Mouse (Mus musculus) neutrophil, adult 5-6 weeks (primary cell): ENCODE measurements around the gene Luzp1. TPM values are rescaled to one million over a fixed set of nuclear protein-coding genes. Genes with fewer than 3 reads are reported as not detected.
A peak's percentile ranks its signal among the peaks of the same experiment; 100 is the strongest.

Experiments
- ATAC-seq: fragments of 151-379, 151-347 bp; 2 replicates; pipeline ENCODE4 v1.8.0; 2017; ENCODE audit warnings: mild to moderate bottlenecking, moderate TSS enrichment; ENCODE audit not compliant: insufficient number of reproducible peaks, poor library complexity, low FRiP score, severe bottlenecking; ENCODE audit errors: extremely low read depth
- total RNA-seq: library from RNA; stranded (forward); fragments of 200-1000 nt; gene quantifications from 2 replicates; pipeline ENCODE4 v1.2.3, GENCODE M21; 2017

The Luzp1 gene
- 0.74 and 0.93 TPM in 2 replicates for total RNA-seq

DNA sequence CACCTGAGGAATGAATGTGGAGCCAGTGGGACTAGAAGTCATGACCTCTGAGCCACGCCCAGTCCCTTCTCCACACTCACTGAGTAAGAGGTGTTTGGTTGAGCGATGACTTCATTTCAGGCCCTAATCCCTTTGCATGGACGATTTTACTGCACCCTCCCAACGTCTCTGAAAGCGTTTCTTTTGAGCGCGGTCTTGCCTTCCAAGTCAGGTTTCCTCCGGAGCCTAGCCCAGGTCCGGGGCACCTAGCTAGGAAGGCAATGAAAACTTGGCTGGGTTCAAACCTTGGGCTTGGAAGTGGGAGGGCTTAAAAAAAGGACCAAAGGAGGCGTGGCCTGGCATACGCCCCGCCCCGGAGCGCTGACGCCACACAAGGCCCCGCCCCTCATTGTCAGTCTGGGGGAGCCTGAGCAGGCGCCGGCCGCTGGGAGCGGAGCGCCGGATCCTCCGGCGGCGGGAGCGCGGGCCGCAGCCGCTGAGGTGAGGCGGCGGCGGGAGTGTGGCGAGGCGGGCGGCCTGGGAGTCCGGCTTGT lies at the start of gene Luzp1:
Luzp1 (plus strand) TSS at position 391 of the 533 bp plus-strand sequence.
- ATAC-seq = peak; percentile 75

GRCm38 (mm10) chr4:136423224-136423623 lies 46.3 kb upstream of the Luzp1 start, which contains the start of gene Htr1d:
Htr1d (plus strand) TSS chr4:136423524.
- ATAC-seq = no peak

GRCm38 (mm10) chr4:136424120-136424999 lies 45.2 kb upstream of the Luzp1 start:
- ATAC-seq = no peak

GRCm38 (mm10) chr4:136425000-136425288 lies 44.6 kb upstream of the Luzp1 start:
- ATAC-seq = no peak

DNA sequence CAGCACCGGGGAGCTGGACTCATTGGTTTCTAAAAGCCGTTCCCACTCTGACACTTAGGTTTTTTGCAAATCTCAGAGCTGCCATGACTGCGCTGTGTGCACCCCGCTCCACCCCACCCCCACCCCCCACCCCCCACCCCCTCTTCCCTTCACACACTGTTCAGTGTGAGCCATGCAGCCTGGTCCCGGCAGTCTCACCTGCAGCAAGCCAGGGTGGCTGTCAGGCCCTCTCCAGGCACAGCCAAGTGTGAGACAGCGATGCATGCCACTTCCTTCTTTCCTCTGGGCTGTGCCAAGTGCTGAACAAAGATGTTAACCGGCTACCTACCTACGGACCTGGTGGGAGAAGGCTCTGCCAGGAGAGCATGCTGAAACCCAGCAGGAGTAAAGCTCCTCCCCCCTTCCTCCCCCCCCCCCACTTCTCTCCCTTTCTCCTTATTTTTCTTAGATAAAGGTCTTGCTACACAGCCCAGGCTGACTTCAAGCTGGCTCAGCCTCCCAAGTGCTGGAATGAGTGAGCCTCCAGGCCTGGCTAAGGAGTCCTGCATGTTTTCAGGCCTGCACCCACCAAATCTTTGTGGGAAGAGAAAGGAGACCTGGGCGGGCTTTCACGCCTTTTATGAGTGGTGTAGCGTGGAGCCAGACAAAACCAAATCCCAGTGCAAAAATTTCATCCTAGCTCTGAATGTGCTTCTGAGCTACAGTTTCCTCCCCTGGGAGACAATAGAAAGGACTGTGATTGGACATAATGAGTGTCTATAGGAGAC lies 38.8 kb upstream of the Luzp1 start:
- ATAC-seq = no peak

DNA sequence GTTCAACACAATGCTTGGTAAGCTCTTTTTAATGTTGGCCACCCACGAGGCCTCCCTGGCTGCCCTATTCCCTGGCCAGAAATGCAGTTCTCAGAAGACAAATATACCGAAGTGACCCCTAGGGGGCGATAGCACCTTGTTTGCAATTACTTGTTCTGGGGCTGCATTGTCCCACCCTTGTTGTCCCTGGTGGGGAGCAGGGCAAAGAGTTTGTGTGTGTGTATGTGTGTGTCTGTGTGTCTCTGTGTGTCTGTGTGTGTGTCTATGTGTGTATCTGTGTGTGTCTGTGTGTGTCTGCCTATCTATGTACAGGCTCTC lies 38.2 kb upstream of the Luzp1 start:
- no peak for ATAC-seq

- no peak for ATAC-seq
These were observed 35.5 kb upstream of the Luzp1 start for GRCm38 (mm10) chr4:136434029-136434428.

- ATAC-seq = no peak
These were observed 30.5 kb upstream of the Luzp1 start for GRCm38 (mm10) chr4:136439106-136439505.

GRCm38 (mm10) chr4:136441354-136442043 lies 28.1 kb upstream of the Luzp1 start:
- ATAC-seq = no peak

DNA sequence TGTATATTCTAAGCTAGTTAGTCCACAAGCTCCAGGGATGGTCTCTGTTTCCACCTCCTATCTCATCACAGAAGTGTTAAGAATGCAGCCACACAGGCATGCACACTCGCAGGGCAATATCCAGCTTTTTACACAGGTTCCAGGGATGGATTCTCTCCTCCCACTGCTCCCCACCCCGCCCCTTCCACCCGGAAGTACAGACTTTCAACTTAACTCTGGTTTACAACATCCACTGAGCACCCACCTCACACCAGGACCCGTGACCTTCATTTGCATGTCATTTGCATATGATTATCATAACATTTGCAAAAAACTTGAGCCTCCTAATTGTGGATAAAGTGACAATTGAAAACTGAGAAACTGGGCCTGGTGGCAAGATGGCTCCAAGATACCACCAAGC lies 25.0 kb upstream of the Luzp1 start:
- ATAC-seq = no peak

DNA sequence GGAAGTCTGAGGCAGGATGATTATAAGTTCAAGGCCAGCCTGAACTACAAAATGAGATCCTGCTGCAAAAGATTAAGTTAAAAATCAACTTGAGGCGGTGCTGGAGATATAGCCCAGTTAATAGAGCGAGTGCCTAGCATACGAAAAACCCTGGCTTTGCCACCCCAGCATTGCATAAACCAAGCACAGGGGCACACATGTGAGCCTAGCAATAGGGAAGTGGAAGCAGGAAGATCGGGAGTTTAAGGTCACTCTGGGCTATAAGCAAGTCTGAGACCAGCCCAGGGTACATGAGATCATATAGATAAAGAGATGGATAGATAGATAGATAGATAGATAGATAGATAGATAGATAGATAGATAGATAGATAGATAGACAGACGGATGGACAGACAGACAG lies 19.8 kb upstream of the Luzp1 start:
- ATAC-seq = no peak

DNA sequence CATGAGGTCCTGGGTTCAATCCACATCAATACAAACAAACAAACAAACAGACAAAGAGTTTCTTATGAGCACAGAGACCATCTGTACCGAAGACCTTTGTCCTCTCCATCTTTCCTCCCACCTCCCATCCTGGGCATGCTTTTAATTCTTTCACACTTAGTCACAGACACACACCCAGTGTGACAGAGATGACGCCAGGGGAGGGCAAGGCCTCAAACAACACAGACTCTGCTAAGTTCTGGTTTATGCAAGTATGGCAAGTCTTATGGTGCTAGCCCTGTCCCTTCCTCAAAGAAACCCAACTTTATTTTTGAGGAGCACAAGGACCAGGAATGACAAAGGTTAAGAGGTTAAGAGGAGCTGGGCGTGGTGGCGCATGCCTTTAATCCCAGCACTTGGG lies 19.3 kb upstream of the Luzp1 start:
- ATAC-seq = no peak

DNA sequence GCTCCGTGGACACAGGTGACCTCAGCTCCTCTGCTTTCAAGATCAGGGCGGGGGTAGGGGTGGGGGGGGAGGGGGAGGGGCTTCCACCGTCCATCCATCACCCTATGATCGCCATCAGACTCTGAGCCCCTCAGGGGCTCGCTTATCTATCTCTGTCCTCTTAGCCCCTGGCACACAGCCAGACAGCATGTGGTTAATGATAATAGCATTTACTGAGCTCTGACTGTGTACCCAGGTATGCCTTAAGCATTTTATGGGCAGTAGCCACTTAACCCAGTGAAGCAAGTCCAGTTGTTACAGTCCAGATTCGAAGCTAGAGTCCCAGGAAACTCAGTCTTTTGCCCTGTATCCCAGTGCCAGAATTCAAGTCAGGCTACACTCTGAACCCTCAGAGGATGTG lies 18.0 kb upstream of the Luzp1 start:
- ATAC-seq = no peak

- no peak for ATAC-seq
These were observed 17.3 kb upstream of the Luzp1 start for GRCm38 (mm10) chr4:136452286-136452685.

DNA sequence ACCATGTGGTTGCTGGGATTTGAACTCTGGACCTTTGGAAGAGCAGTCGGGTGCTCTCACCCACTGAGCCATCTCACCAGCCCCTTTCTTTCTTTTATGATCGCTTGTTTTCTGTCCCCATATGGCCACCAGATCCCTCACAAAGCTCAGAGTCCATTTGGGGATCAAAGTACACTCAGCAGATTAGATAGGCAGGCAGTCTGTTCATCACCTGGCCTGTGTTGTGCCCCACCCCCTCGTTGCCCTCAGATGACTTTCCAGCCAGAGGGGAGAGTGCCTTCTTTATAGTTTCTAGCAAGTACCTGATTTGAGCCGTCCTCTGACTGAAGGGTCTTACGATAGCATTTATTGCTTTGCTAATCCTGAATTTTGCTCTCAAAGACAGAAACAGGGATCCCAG lies 16.8 kb upstream of the Luzp1 start:
- no peak for ATAC-seq

DNA sequence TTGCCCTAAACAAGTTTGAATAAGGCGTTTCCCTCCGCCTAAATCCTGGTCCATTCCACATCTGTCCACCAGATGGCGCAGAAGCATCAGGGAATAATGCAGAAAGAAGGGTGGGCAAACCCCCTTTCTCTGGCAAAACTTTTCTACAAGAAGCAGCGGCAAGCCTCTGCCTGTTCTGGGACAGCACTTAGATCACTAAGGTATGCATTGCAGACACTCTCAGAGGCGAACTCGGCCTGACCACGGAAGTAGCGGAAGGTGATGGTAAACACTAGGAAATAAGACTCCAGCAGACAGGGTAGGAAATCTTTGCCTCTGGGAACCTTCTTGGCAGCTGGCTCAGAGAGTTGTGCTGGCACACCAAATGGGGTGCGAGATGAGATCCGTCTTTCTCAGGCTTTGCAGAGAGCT lies 14.7 kb upstream of the Luzp1 start:
- 0 out of 2 replicates have a peak, but pooled peaks have one; percentile 32 for ATAC-seq

DNA sequence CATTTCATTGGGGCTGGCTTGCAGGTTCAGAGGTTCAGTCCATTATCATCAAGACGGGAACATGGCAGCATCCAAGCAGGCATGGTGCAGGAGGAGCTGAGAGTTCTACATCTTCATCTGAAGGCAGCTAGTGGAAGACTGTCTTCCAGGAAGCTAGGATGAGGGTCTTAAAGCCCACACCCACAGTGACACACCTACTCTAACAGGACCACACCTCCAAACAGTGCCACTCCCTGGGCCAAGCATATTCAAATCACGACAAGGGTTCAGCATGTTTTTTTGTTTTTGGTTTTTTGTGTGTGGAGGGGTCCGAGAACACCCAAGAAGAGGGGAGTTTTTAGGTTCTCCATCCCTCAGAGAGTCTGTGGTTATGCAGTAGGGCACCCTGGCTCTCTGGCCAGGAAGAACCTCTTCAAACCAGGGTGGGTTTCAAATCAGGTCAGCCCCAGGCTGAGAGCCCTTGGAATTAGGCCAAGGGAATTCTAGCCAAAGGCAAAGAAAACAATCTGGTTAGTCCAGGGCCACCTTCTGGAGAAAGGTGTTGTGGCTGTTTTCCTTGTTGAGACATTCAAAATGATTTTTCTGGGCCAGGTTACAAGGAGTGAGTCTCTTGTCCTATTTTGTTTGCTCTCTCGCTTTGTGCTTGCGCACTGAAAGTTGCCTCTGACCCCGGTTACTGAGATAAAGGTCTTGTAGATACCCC lies 12.9 kb upstream of the Luzp1 start:
- ATAC-seq = no peak

- no peak for ATAC-seq
These were observed 11.3 kb upstream of the Luzp1 start for GRCm38 (mm10) chr4:136458276-136458675.

DNA sequence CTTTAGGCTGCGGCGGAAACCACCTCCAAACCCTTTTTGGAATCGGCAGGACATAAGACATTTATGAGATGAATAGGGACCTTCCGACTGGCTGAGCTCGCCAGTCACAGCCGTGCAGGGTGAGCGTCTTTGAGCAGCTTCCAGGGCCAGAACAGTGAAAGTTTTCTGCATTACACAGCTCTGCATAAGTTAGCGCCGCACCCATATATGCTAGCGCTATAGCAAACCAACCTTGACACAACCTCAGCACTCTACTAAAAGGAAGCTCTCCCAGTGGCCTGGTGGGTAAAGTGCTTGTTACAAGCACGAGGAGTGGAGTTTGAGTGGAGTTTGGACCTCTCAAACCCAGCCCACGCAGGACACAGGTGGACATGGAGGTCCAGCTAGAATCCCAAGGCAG lies 10.4 kb upstream of the Luzp1 start:
- no peak for ATAC-seq
